In genomic region chr9:77535021-77535744, GRCm38 (mm10) we compare ENCODE assay signal across 13 mouse cellular contexts. TPM values are rescaled to one million over a fixed set of nuclear protein-coding genes. Genes with fewer than 3 reads are reported as not detected.
DNase-seq lines count a peak whose midpoint lies in the region; ATAC-seq and TF ChIP-seq lines count a peak whose summit lies in the region.
"Had no signal": no experiment of that assay in that cellular context is flagged by ENCODE, and none has a peak within 500 bp of the region (broad histone marks: within the 10 kb centered on the region; RNA-seq: fewer than 3 reads in every experiment).

No protein-coding gene starts in this region.

- H3K27ac ChIP-seq in stomach, embryonic 16.5 days (ENCODE audit: low read length), result no peak overlapping the region
- H3K27ac ChIP-seq in stomach, postnatal 0 days (replicated peaks), result no peak overlapping the region
- 0 out of 2 replicates have a peak overlapping the region, but pooled peaks have one; percentile 37 for H3K27ac ChIP-seq in midbrain, embryonic 14.5 days (replicated peaks; ENCODE audit: low read depth, low read length)
- H3K27ac ChIP-seq in gastrocnemius, adult 2 months, result no peak overlapping the region
- H3K27ac ChIP-seq: limb, embryonic 13.5 days had no signal

- H3K4me2 ChIP-seq in stomach, embryonic 16.5 days (ENCODE audit: low read depth, low read length), result no peak overlapping the region
- H3K4me2 ChIP-seq in stomach, postnatal 0 days (replicated peaks; ENCODE audit: low read depth), result no peak overlapping the region
- H3K4me2 ChIP-seq in midbrain, embryonic 14.5 days (ENCODE audit: low read length), result peak overlapping the region; percentile 47
- H3K4me2 ChIP-seq: limb, embryonic 13.5 days had no signal

- peaks cover 19% of the 10 kb centered on the region for H3K4me1 ChIP-seq in stomach, embryonic 16.5 days (ENCODE audit: control insufficient read depth, insufficient read depth, low read length)
- H3K4me1 ChIP-seq in stomach, postnatal 0 days (replicated peaks; ENCODE audit: control insufficient read depth, insufficient read depth), result 0 out of 2 replicates have a peak, but pooled peaks cover 2% of the 10 kb centered on the region
- H3K4me1 ChIP-seq in midbrain, embryonic 14.5 days (ENCODE audit: control insufficient read depth, insufficient read depth, low read length), result peaks cover 17% of the 10 kb centered on the region

- no peaks in the 10 kb centered on the region for H3K27me3 ChIP-seq in stomach, embryonic 16.5 days (ENCODE audit: control insufficient read depth, insufficient read depth, low read length)
- H3K27me3 ChIP-seq in stomach, postnatal 0 days (ENCODE audit: control insufficient read depth, insufficient read depth, low read length), result no peaks in the 10 kb centered on the region
- no peaks in the 10 kb centered on the region for H3K27me3 ChIP-seq in midbrain, embryonic 14.5 days (ENCODE audit: control insufficient read depth, insufficient read depth, low read length)
- H3K27me3 ChIP-seq: limb, embryonic 13.5 days had no signal

- no peaks in the 10 kb centered on the region for H3K9me3 ChIP-seq in stomach, embryonic 16.5 days (replicated peaks; ENCODE audit: control insufficient read depth, low read length)
- no peaks in the 10 kb centered on the region for H3K9me3 ChIP-seq in stomach, postnatal 0 days (ENCODE audit: control insufficient read depth, low read length)
- no peaks in the 10 kb centered on the region for H3K9me3 ChIP-seq in midbrain, embryonic 14.5 days (ENCODE audit: control insufficient read depth, low read length)
- H3K9me3 ChIP-seq: limb, embryonic 13.5 days had no signal

- H3K9ac ChIP-seq in stomach, embryonic 16.5 days (ENCODE audit: low read length), result 0 out of 2 replicates have a peak overlapping the region, but pooled peaks have one; percentile 9
- H3K9ac ChIP-seq in stomach, postnatal 0 days (ENCODE audit: low read length), result no peak overlapping the region
- H3K9ac ChIP-seq in midbrain, embryonic 14.5 days (replicated peaks; ENCODE audit: low read length), result no peak overlapping the region
- H3K9ac ChIP-seq: limb, embryonic 13.5 days had no signal

- intact Hi-C loops in gastrocnemius, adult 2 months (cut with DNase I), result no loop called here

- H3K4me3 ChIP-seq in stomach, embryonic 16.5 days (replicated peaks; ENCODE audit: low read length), result no peak overlapping the region
- no peak overlapping the region for H3K4me3 ChIP-seq in stomach, postnatal 0 days (ENCODE audit: low read depth, low read length)
- H3K4me3 ChIP-seq in midbrain, embryonic 14.5 days (replicated peaks; ENCODE audit: low read depth, low read length), result no peak overlapping the region; the same call in 1 of the 2 replicates
- H3K4me3 ChIP-seq in gastrocnemius, adult 2 months, result no peak overlapping the region
- H3K4me3 ChIP-seq: limb, embryonic 13.5 days; myocyte had no signal

- no peak for TF ChIP-seq EP300 in stomach, postnatal 0 days (optimal IDR thresholded peaks at IDR 0.05)

- H3K36me3 ChIP-seq in stomach, embryonic 16.5 days (ENCODE audit: control insufficient read depth, insufficient read depth, low read length), result no peaks in the 10 kb centered on the region
- no peaks in the 10 kb centered on the region for H3K36me3 ChIP-seq in stomach, postnatal 0 days (ENCODE audit: control insufficient read depth, insufficient read depth, low read length)
- H3K36me3 ChIP-seq in midbrain, embryonic 14.5 days (ENCODE audit: control insufficient read depth, insufficient read depth, low read length), result no peaks in the 10 kb centered on the region
- H3K36me3 ChIP-seq: limb, embryonic 13.5 days had no signal

- WGBS in stomach, embryonic 16.5 days, result 48% methylated on average over 17 of the region's 17 CpGs
- 55% methylated on average over 17 of the region's 17 CpGs for WGBS in stomach, postnatal 0 days
- WGBS in midbrain, embryonic 14.5 days, result 8% methylated on average over 17 of the region's 17 CpGs

- no peak for TF ChIP-seq CTCF in stomach, postnatal 0 days (IDR thresholded peaks at IDR 0.05; ENCODE audit: low read depth)
- no peak for TF ChIP-seq CTCF in gastrocnemius, adult 2 months (IDR thresholded peaks at IDR 0.05)

- DNase-seq in embryo, embryonic 10.5 days (ENCODE audit: low spot score), result peak; percentile 17
- DNase-seq in embryo, embryonic 10 days (ENCODE audit: low spot score), result no peak
- no peak for DNase-seq in stomach, postnatal 0 days (ENCODE audit: low spot score)
- DNase-seq in midbrain, embryonic 14.5 days, result peak; percentile 54
- DNase-seq in gastrocnemius, adult 2 months, result no peak
- DNase-seq in layer of hippocampus, postnatal 25 days (ENCODE audit: extremely low spot score in 1 of 2, low spot score in 1 of 2), result no peak
- DNase-seq in thymus, postnatal 36 days, result no peak
- DNase-seq: kidney, adult 2 months; right cerebral cortex, postnatal 25 days had no signal

- ATAC-seq in stomach, embryonic 16.5 days (ENCODE audit: insufficient read depth, low FRiP score), result no peak
- no peak for ATAC-seq in stomach, postnatal 0 days (ENCODE audit: low FRiP score, low TSS enrichment)
- no peak for ATAC-seq in midbrain, embryonic 14.5 days (ENCODE audit: low FRiP score, low TSS enrichment)
- ATAC-seq: activated CD4-positive, CD25-positive, alpha-beta regulatory T cell, adult 4 months had no signal

RNA-seq across cellular contexts. Expression of gene Lrrc1, which starts 9.5 kb away (rescaled TPM):
- 17.7 and 19.2 TPM in 2 replicates for polyA plus RNA-seq in stomach, embryonic 16.5 days (2015; fragmentation: Nextera tagmentation; extraction: Ambion mirVana)
- 14.9 and 16.2 TPM in 2 replicates for polyA plus RNA-seq in stomach, postnatal 0 days (2015; fragmentation: Nextera tagmentation; extraction: Ambion mirVana)
- polyA plus RNA-seq in midbrain, embryonic 14.5 days (2014; fragmentation: Nextera tagmentation; extraction: Ambion mirVana), result 5.1 and 7.1 TPM in 2 replicates
- under 1 TPM; 0.71 to 0.84 TPM for total RNA-seq in gastrocnemius, adult 2 months (2021)
- total RNA-seq in layer of hippocampus, postnatal 25 days (2021), result 1 to 10 TPM; 6.8 to 8.1 TPM

Comparison
In these comparisons a context has a peak if more than half of its experiments do, and no peak if none do; other contexts are left out.
1. DNase-seq: peak in embryo, embryonic 10.5 days (single experiment) and midbrain, embryonic 14.5 days (single experiment); none in embryo, embryonic 10 days (single experiment), stomach, postnatal 0 days (single experiment), gastrocnemius, adult 2 months (single experiment), layer of hippocampus, postnatal 25 days (0 of 2) and thymus, postnatal 36 days (0 of 2).